Mouse (Mus musculus) kidney, adult 18-20 months (tissue): Measurements from ENCODE around the gene Ksr1.
"Not testable (repeated sequence)": the region's sequence is repeated elsewhere in the genome, so short reads cannot be mapped to it uniquely, and the experiment has no call there.

ENCODE experiments used
- DNase-seq: peaks from one replicate; pipeline ENCODE4 v3.0.0; 2021

Ksr1 gene

GRCm38 (mm10) chr11:79006417-79006816 lies 139.8 kb downstream of the Ksr1 start:
- DNase-seq = no peak

- no peak for DNase-seq
These were observed 140.4 kb downstream of the Ksr1 start for GRCm38 (mm10) chr11:79005578-79006394.

GRCm38 (mm10) chr11:79003769-79004638 lies 142.2 kb downstream of the Ksr1 start:
- DNase-seq = no peak

- no peak for DNase-seq
These were observed 143.0 kb downstream of the Ksr1 start for GRCm38 (mm10) chr11:79003053-79003768.

GRCm38 (mm10) chr11:79002551-79002951 lies 143.7 kb downstream of the Ksr1 start:
- no peak for DNase-seq

- no peak for DNase-seq
These were observed 144.3 kb downstream of the Ksr1 start for GRCm38 (mm10) chr11:79001871-79002270.

GRCm38 (mm10) chr11:78999118-78999517 lies 147.1 kb downstream of the Ksr1 start:
- DNase-seq = no peak

GRCm38 (mm10) chr11:78990875-78991543 lies 155.2 kb downstream of the Ksr1 start:
- DNase-seq = not testable (repeated sequence)

GRCm38 (mm10) chr11:78990096-78990495 lies 156.1 kb downstream of the Ksr1 start:
- DNase-seq = no peak

GRCm38 (mm10) chr11:78989206-78989605 lies 157.0 kb downstream of the Ksr1 start:
- not testable (repeated sequence) for DNase-seq

- no peak for DNase-seq
These were observed 159.8 kb downstream of the Ksr1 start for GRCm38 (mm10) chr11:78986311-78987002.

- no peak for DNase-seq
These were observed 160.7 kb downstream of the Ksr1 start for GRCm38 (mm10) chr11:78985505-78985904.

GRCm38 (mm10) chr11:78984483-78985177 lies 161.6 kb downstream of the Ksr1 start, which contains the start of gene Lgals9:
Gene Lgals9 (minus strand): TSS chr11:78984946.
- peak; percentile 65 for DNase-seq

- DNase-seq = no peak
These were observed 162.7 kb downstream of the Ksr1 start for GRCm38 (mm10) chr11:78983539-78983938.

- no peak for DNase-seq
These were observed 163.5 kb downstream of the Ksr1 start for GRCm38 (mm10) chr11:78982513-78983291.

GRCm38 (mm10) chr11:78982042-78982441 lies 164.2 kb downstream of the Ksr1 start:
- no peak for DNase-seq

- no peak for DNase-seq
These were observed 166.0 kb downstream of the Ksr1 start for GRCm38 (mm10) chr11:78980083-78980634.

GRCm38 (mm10) chr11:78978176-78979019 lies 167.8 kb downstream of the Ksr1 start:
- no peak for DNase-seq
